Mouse (Mus musculus) limb, embryonic 11.5 days (tissue): ENCODE data around the gene Nr2c2ap. TPM values are rescaled to one million over a fixed set of nuclear protein-coding genes. Genes with fewer than 3 reads are reported as not detected.

ENCODE experiments used
- ATAC-seq: fragments of 200-750 bp; cut with Nextera tagmentation; 2 replicates; pipeline ENCODE4 v1.8.0; 2017; ENCODE audit warnings: low read depth; ENCODE audit not compliant: insufficient number of reproducible peaks, low FRiP score, low TSS enrichment
- DNase-seq: peaks from one replicate; pipeline ENCODE4 v3.0.0-alpha.2; 2015; ENCODE audit warnings: low spot score
- H3K27ac ChIP-seq: fragments of 300-500 bp; sonication (generic); replicated peaks from 2 replicates; pipeline ENCODE4 v1.5.1; 2014; ENCODE audit warnings: low read depth, mild to moderate bottlenecking, low read length
- H3K27me3 ChIP-seq: fragments of 300-500 bp; sonication (generic); 2 replicates; pipeline ENCODE4 v1.6.1; 2014; ENCODE audit warnings: mild to moderate bottlenecking, low read length, mixed read lengths; ENCODE audit not compliant: control insufficient read depth, insufficient read depth
- H3K36me3 ChIP-seq: fragments of 300-500 bp; sonication (generic); 2 replicates; pipeline ENCODE4 v1.6.1; 2014; ENCODE audit warnings: mild to moderate bottlenecking, low read length, moderate library complexity, mixed read lengths; ENCODE audit not compliant: control insufficient read depth, insufficient read depth
- H3K4me1 ChIP-seq: fragments of 300-500 bp; sonication (generic); 2 replicates; pipeline ENCODE4 v1.6.1; 2014; ENCODE audit warnings: low read length, mixed read lengths; ENCODE audit not compliant: control insufficient read depth, insufficient read depth
- H3K4me2 ChIP-seq: fragments of 300-500 bp; sonication (generic); 2 replicates; pipeline ENCODE4 v1.6.1; 2014; ENCODE audit warnings: low read depth, mild to moderate bottlenecking, moderate library complexity; ENCODE audit not compliant: severe bottlenecking
- H3K4me3 ChIP-seq: fragments of 300-500 bp; sonication (generic); 2 replicates; pipeline ENCODE4 v1.5.1; 2014; ENCODE audit warnings: low read depth, low read length
- H3K9ac ChIP-seq: fragments of 300-500 bp; sonication (generic); 2 replicates; pipeline ENCODE4 v1.6.1; 2014; ENCODE audit warnings: mild to moderate bottlenecking, low read length
- H3K9me3 ChIP-seq: fragments of 300-500 bp; sonication (generic); 2 replicates; pipeline ENCODE4 v1.6.1; 2016; ENCODE audit warnings: low read length; ENCODE audit not compliant: control insufficient read depth
- WGBS: fragments of 180-500 bp; shearing (Covaris S2); extraction: QIAGEN DNeasy Blood & Tissue Kit; methylation state at CpG from one replicate; pipeline ENCODE4 v1.1.7; 2014; 5-methylcytosine and 5-hydroxymethylcytosine counted together
- polyA plus RNA-seq: library from polyadenylated mRNA; unstranded; fragments of >200 nt; fragmentation: Nextera tagmentation; extraction: Ambion mirVana; gene quantifications from 2 replicates; pipeline ENCODE4 v1.2.1, GENCODE M21; 2014

Gene Nr2c2ap
- polyA plus RNA-seq, 1 experiment from 2014 or later: 20.8 TPM

DNA sequence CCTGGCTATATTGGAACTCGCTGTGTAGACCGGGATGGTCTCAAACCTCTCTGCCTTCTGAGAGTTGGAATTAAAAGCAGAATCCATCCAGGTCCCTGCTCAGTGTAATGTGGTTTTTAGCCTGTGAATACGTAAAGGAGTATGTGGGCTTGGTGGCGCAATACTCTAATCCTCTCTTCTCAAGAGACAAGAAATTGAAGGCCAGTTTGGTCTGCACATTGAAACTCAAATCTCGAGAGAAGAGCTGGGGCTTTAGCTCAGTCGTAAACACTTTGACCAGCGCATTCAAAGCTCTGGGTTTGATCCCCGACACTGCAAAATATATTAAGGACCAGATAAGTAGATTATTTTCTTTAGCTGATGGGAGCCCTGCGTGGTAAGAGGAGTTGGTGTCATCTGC is 8.8 kb downstream of the Nr2c2ap start:
- peak overlapping the region; percentile 79 for H3K4me2 ChIP-seq

DNA sequence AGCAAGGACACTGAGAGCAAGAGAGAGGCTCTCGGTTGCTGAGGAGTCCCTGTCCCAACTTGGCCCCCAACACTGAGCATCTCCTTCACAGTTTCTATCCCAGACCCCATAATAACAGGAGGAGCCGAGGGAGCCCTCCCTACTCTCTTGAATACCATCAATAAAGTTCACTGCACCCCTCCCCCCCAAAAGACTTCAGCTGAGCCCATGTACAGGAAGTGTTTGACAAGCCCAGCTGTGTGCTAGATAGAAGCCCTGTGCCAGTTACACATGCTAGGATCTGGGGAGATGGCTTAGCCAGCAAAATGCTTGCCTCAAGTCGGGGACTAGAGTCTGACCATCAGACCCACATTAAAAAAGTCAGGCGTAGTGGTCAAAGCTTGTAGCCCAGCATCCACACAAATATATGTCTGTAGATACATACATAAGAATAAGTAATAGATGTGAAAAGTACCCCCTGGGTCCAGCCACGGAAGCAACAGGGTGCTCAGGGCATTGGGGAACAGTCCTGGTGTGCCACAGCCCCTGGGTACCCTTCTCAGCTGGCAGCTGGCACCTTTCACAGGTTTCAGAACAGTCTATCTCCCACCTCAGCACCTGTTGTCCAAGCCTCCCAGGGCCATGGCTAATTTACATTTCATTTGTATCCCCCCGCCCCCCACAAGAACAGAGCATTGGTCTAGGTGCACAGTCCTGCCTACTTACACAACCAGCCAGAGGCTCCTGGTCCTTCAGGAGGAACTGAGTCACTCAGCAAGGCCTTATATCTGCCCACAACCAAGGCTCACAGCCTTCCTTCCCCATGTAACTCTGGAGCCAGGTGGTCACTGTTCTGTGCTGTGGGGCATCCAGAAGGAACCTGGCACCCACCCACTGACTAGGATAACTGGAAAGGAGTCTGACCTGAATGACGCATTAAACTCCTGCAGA is 16.8 kb downstream of the Nr2c2ap start:
- H3K4me1 ChIP-seq: peaks cover 7% of the 10 kb centered on the region
- ATAC-seq: no peak
- H3K27me3 ChIP-seq: 0 out of 2 replicates have a peak, but pooled peaks cover 2% of the 10 kb centered on the region
- H3K27ac ChIP-seq: no peak overlapping the region
- peaks cover 10% of the 10 kb centered on the region for H3K36me3 ChIP-seq
- H3K9ac ChIP-seq: no peak overlapping the region
- 83% methylated on average over 7 of the region's 7 CpGs for WGBS
- H3K9me3 ChIP-seq: no peaks in the 10 kb centered on the region
- H3K4me3 ChIP-seq: no peak overlapping the region
- DNase-seq: no peak
- no peak overlapping the region for H3K4me2 ChIP-seq

More for the DNA sequence above, 8.8 kb downstream of the Nr2c2ap start:
- Histone ChIP-seq H3K4me1 (peaks cover 13% of the 10 kb centered on the region), H3K27me3 (no peaks in the 10 kb centered on the region), H3K27ac (peak overlapping the region; percentile 71; the same call in 1 of the 2 replicates), H3K4me3 (peak overlapping the region; percentile 75), H3K9ac (peak overlapping the region; percentile 82), H3K9me3 (no peaks in the 10 kb centered on the region), H3K36me3 (peaks cover 7% of the 10 kb centered on the region)
- ATAC-seq: no peak
- 11% methylated on average over 9 of the region's 9 CpGs for WGBS
- no peak for DNase-seq

DNA sequence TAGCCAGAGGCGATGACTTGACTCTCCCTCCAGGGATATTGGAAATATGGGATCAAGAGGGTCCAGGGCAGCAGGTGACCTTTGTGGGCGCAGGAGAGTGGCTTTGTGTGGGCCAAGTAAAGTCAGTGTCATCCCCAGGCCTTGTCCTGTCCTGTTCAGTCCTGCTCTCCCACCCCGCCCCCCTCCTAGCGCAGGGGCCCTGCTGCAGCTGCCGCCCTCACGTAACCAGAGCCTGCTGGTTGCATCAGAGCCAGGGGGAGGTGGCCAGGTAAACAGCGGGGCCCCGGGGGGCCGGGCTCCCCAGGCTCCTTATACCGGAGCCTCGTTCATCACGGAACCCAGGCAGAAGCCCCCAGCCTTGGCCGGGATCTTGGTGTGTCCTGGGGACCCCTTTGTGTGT is 19.0 kb downstream of the Nr2c2ap start:
- Histone ChIP-seq H3K36me3 (peaks cover under 1% of the 10 kb centered on the region), H3K27ac (no peak overlapping the region), H3K4me3 (no peak overlapping the region), H3K9me3 (no peaks in the 10 kb centered on the region), H3K27me3 (0 out of 2 replicates have a peak, but pooled peaks cover 2% of the 10 kb centered on the region), H3K9ac (peak overlapping the region; percentile 7; the same call in 1 of the 2 replicates), H3K4me2 (no peak overlapping the region), H3K4me1 (peaks cover 7% of the 10 kb centered on the region)
- peak; percentile 47; the same call in 1 of the 2 replicates for ATAC-seq
- 16% methylated on average over 13 of the region's 13 CpGs for WGBS
- DNase-seq: peak; percentile 41

- Histone ChIP-seq H3K27me3 (0 out of 2 replicates have a peak, but pooled peaks cover 2% of the 10 kb centered on the region), H3K9me3 (no peaks in the 10 kb centered on the region), H3K9ac (no peak overlapping the region), H3K27ac (no peak overlapping the region), H3K4me2 (peak overlapping the region; percentile 33; the same call in 1 of the 2 replicates), H3K4me3 (no peak overlapping the region), H3K36me3 (no peaks in the 10 kb centered on the region), H3K4me1 (peaks cover 7% of the 10 kb centered on the region)
- DNase-seq (peak; percentile 85), ATAC-seq (peak; percentile 89)
- 16% methylated on average over 21 of the region's 22 CpGs for WGBS
These were observed 21.6 kb downstream of the Nr2c2ap start for GRCm38 (mm10) chr8:70152537-70153257.

GRCm38 (mm10) chr8:70157240-70157800 is 26.2 kb downstream of the Nr2c2ap start:
- Histone ChIP-seq H3K9ac (no peak overlapping the region), H3K4me1 (0 out of 2 replicates have a peak, but pooled peaks cover 8% of the 10 kb centered on the region), H3K27ac (no peak overlapping the region), H3K4me3 (no peak overlapping the region), H3K27me3 (no peaks in the 10 kb centered on the region), H3K4me2 (no peak overlapping the region), H3K9me3 (no peaks in the 10 kb centered on the region), H3K36me3 (no peaks in the 10 kb centered on the region)
- WGBS: 87% methylated on average over 1 of the region's 1 CpGs
- no peak for DNase-seq
- no peak for ATAC-seq

DNA sequence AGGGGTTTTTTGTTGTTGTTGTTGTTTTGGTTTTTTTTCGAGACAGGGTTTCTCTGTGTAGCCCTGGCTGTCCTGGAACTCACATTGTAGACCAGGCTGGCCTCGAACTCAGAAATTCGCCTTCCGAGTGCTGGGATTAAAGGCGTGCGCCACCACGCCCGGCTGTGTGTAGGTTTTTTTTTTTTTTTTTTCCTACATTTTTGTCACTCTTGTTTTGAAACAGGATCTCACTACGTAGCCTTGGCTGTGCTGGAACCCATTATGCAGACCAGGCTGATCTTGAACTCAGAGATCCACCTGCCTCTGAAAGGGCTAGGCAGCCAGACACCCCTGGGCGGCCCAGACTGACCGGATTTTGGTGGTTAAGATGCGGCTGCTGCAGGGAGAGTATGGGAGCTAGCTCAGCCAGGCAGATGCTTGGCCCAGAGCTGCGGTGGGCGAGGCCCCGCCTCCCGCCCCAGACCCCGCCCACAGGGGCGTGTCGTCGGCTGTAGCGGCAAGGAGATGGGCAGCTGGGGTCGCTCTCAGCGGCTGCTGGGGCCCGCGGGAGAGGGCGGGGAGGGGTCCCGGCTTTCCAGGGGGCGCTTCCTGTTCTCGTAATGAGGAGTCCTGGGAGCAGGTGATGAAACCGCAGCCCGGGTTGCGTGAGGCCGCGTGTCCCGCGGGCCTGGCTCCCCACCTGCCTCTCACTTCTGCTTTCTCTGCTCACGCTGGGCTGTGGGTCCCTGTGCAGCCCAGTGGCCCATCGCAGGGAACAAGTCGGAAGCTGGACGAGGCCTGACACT is 27.1 kb downstream of the Nr2c2ap start:
- ATAC-seq: peak; percentile 87
- peak; percentile 88 for DNase-seq
- H3K4me2 ChIP-seq: peak overlapping the region; percentile 50
- 0 out of 2 replicates have a peak, but pooled peaks cover 6% of the 10 kb centered on the region for H3K4me1 ChIP-seq
- peak overlapping the region; percentile 39 for H3K9ac ChIP-seq
- no peak overlapping the region for H3K27ac ChIP-seq
- no peaks in the 10 kb centered on the region for H3K9me3 ChIP-seq
- no peaks in the 10 kb centered on the region for H3K27me3 ChIP-seq
- H3K36me3 ChIP-seq: no peaks in the 10 kb centered on the region
- peak overlapping the region; percentile 32 for H3K4me3 ChIP-seq
- 15% methylated on average over 35 of the region's 40 CpGs for WGBS

GRCm38 (mm10) chr8:70159211-70159610 is 28.1 kb downstream of the Nr2c2ap start:
- no peak for ATAC-seq
- no peaks in the 10 kb centered on the region for H3K27me3 ChIP-seq
- 88% methylated on average over 4 of the region's 4 CpGs for WGBS
- no peak overlapping the region for H3K4me2 ChIP-seq
- no peak overlapping the region for H3K27ac ChIP-seq
- no peak for DNase-seq
- H3K4me1 ChIP-seq: 0 out of 2 replicates have a peak, but pooled peaks cover 6% of the 10 kb centered on the region
- no peak overlapping the region for H3K9ac ChIP-seq
- H3K4me3 ChIP-seq: no peak overlapping the region
- H3K36me3 ChIP-seq: no peaks in the 10 kb centered on the region
- no peaks in the 10 kb centered on the region for H3K9me3 ChIP-seq
